Mouse (Mus musculus) MEL (cell line): ENCODE data around the gene 4930432M17Rik. TPM values are rescaled to one million over a fixed set of nuclear protein-coding genes. Genes with fewer than 3 reads are reported as not detected.

Experiments
- DNase-seq: peaks from one replicate; pipeline ENCODE4 v3.0.0; 2011; ENCODE audit warnings: low read depth, low spot score
- H3K27ac ChIP-seq: 2 replicates; pipeline ENCODE4 v1.5.1; 2012; ENCODE audit warnings: low read depth, mild to moderate bottlenecking, control low read depth, low read length, moderate library complexity; ENCODE audit not compliant: control insufficient read depth
- H3K27me3 ChIP-seq, 2 experiments: fragments of 150-350 bp in 1 of 2; sonication (generic) in 1 of 2; 2 replicates each; pipeline ENCODE4 v1.6.1; 2012; ENCODE audit warnings: low read length in 2 of 2, mild to moderate bottlenecking in 2 of 2, improper control_type of control experiment in 1 of 2, moderate library complexity in 1 of 2; ENCODE audit not compliant: insufficient read depth in 2 of 2, control insufficient read depth in 1 of 2
- H3K36me3 ChIP-seq, 2 experiments: 2 replicates each; pipeline ENCODE4 v1.6.1; 2012 to 2014; ENCODE audit warnings: low read length in 2 of 2, improper control_type of control experiment in 1 of 2, inconsistent platforms in 1 of 2, mild to moderate bottlenecking in 1 of 2; ENCODE audit not compliant: insufficient read depth in 2 of 2, control insufficient read depth in 1 of 2
- H3K4me1 ChIP-seq, 2 experiments: fragments of 150-350 bp in 1 of 2; sonication (generic) in 1 of 2; 2 replicates each; pipeline ENCODE4 v1.6.1; 2012; ENCODE audit warnings: low read length in 2 of 2, improper control_type of control experiment in 1 of 2, mild to moderate bottlenecking in 1 of 2; ENCODE audit not compliant: insufficient read depth in 2 of 2, control insufficient read depth in 1 of 2
- H3K4me3 ChIP-seq, 2 experiments: fragments of 150-350 bp in 1 of 2; sonication (generic) in 1 of 2; 2 replicates each; pipeline ENCODE4 v1.5.1; 2012; ENCODE audit warnings: low read depth in 2 of 2, low read length in 2 of 2, mild to moderate bottlenecking in 2 of 2, moderate library complexity in 2 of 2, control low read depth in 1 of 2, improper control_type of control experiment in 1 of 2; ENCODE audit not compliant: control insufficient read depth in 1 of 2, insufficient read depth in 1 of 2
- H3K79me2 ChIP-seq: 2 replicates; pipeline ENCODE4 v1.6.1; 2012; ENCODE audit warnings: mild to moderate bottlenecking, low read length, moderate library complexity; ENCODE audit not compliant: control insufficient read depth, poor library complexity, insufficient read depth
- H3K9ac ChIP-seq: 2 replicates; pipeline ENCODE4 v1.6.1; 2012; ENCODE audit warnings: low read depth, mild to moderate bottlenecking, control low read depth, low read length, moderate library complexity; ENCODE audit not compliant: control insufficient read depth, poor library complexity, severe bottlenecking
- H3K9me3 ChIP-seq: fragments of 150-350 bp; sonication (generic); replicated peaks from 2 replicates; pipeline ENCODE4 v1.6.1; 2012; ENCODE audit warnings: mild to moderate bottlenecking, low read length, improper control_type of control experiment, moderate library complexity; ENCODE audit not compliant: insufficient read depth
- CHD2 ChIP-seq: IDR thresholded peaks from 2 replicates; pipeline ENCODE4 v1.6.1; 2011; ENCODE audit warnings: low read length, improper control_type of control experiment
- E2F4 ChIP-seq: IDR thresholded peaks from 2 replicates; pipeline ENCODE4 v1.6.1; 2011; ENCODE audit warnings: low read depth, low read length, improper control_type of control experiment, borderline replicate concordance
- ELF1 ChIP-seq: IDR thresholded peaks from 2 replicates; pipeline ENCODE4 v1.6.1; 2014; ENCODE audit warnings: low read depth, mild to moderate bottlenecking, inconsistent platforms, low read length, improper control_type of control experiment, moderate library complexity
- EP300 ChIP-seq, 2 experiments: IDR thresholded peaks; 2 replicates each; pipeline ENCODE4 v1.6.1; 2011; ENCODE audit warnings: improper control_type of control experiment in 2 of 2, low read length in 2 of 2, low read depth in 1 of 2, mild to moderate bottlenecking in 1 of 2
- ETS1 ChIP-seq: IDR thresholded peaks from 2 replicates; pipeline ENCODE4 v1.6.1; 2012; ENCODE audit warnings: low read depth, mild to moderate bottlenecking, inconsistent platforms, low read length, improper control_type of control experiment, moderate library complexity
- GATA1 ChIP-seq: IDR thresholded peaks from 2 replicates; pipeline ENCODE4 v1.6.1; 2011; ENCODE audit warnings: low read depth, low read length, improper control_type of control experiment
- JUND ChIP-seq: IDR thresholded peaks from 2 replicates; pipeline ENCODE4 v1.6.1; 2011; ENCODE audit warnings: low read depth, mild to moderate bottlenecking, improper control_type of control experiment, low read length
- KAT2A ChIP-seq: conservative IDR thresholded peaks from 2 replicates; pipeline ENCODE4 v1.6.1; 2012; ENCODE audit warnings: low read depth, low read length, improper control_type of control experiment, inconsistent platforms
- MAFK ChIP-seq: IDR thresholded peaks from 2 replicates; pipeline ENCODE4 v1.6.1; 2011; ENCODE audit warnings: low read depth, mild to moderate bottlenecking, low read length, improper control_type of control experiment, borderline replicate concordance
- MAX ChIP-seq: IDR thresholded peaks from 2 replicates; pipeline ENCODE4 v1.6.1; 2011; ENCODE audit warnings: low read length, improper control_type of control experiment
- MEF2A ChIP-seq: IDR thresholded peaks from 2 replicates; pipeline ENCODE4 v1.6.1; 2014; ENCODE audit warnings: low read depth, mild to moderate bottlenecking, inconsistent platforms, low read length, improper control_type of control experiment; ENCODE audit not compliant: poor library complexity, insufficient replicate concordance, severe bottlenecking; ENCODE audit errors: extremely low read depth
- MXI1 ChIP-seq: IDR thresholded peaks from 2 replicates; pipeline ENCODE4 v1.6.1; 2011; ENCODE audit warnings: mild to moderate bottlenecking, low read depth, low read length, improper control_type of control experiment
- MYB ChIP-seq: IDR thresholded peaks from 2 replicates; pipeline ENCODE4 v1.6.1; 2011; ENCODE audit warnings: mild to moderate bottlenecking, low read depth, low read length, improper control_type of control experiment
- NELFE ChIP-seq: IDR thresholded peaks from 2 replicates; pipeline ENCODE4 v1.6.1; 2011; ENCODE audit warnings: low read depth, low read length, improper control_type of control experiment
- POLR2AphosphoS2 ChIP-seq: IDR thresholded peaks from 2 replicates; pipeline ENCODE4 v1.6.1; 2011; ENCODE audit warnings: low read length, improper control_type of control experiment
- POLR2AphosphoS5 ChIP-seq: IDR thresholded peaks from 2 replicates; pipeline ENCODE4 v1.6.1; 2012; ENCODE audit warnings: low read depth, borderline replicate concordance, mild to moderate bottlenecking, inconsistent platforms, low read length, moderate library complexity, mixed read lengths
- RAD21 ChIP-seq: IDR thresholded peaks from 2 replicates; pipeline ENCODE4 v1.6.1; 2011; ENCODE audit warnings: mild to moderate bottlenecking, low read depth, low read length, improper control_type of control experiment
- RCOR1 ChIP-seq: IDR thresholded peaks from 2 replicates; pipeline ENCODE4 v1.6.1; 2012; ENCODE audit warnings: low read depth, mild to moderate bottlenecking, inconsistent platforms, low read length, improper control_type of control experiment
- SIN3A ChIP-seq: IDR thresholded peaks from 2 replicates; pipeline ENCODE4 v1.6.1; 2012; ENCODE audit warnings: low read length, improper control_type of control experiment, inconsistent platforms
- TAL1 ChIP-seq: IDR thresholded peaks from 2 replicates; pipeline ENCODE4 v1.6.1; 2012; ENCODE audit warnings: mild to moderate bottlenecking, inconsistent platforms, low read length, moderate library complexity, mixed read lengths
- ZMIZ1 ChIP-seq: IDR thresholded peaks from 2 replicates; pipeline ENCODE4 v1.6.1; 2012; ENCODE audit warnings: low read depth, mild to moderate bottlenecking, inconsistent platforms, low read length, improper control_type of control experiment, moderate library complexity
- polyA plus RNA-seq, 2 experiments: library from polyadenylated mRNA; stranded (reverse) in 1 of 2; unstranded in 1 of 2; fragments of >175 nt in 1 of 2; fragments of >200 nt in 1 of 2; gene quantifications; 2 replicates each; pipeline versions ENCODE4 v1.2.1 to v1.2.4; 2012; ENCODE audit warnings: low replicate concordance in 2 of 2, low read depth in 1 of 2; ENCODE audit not compliant: insufficient read length in 2 of 2, insufficient read depth in 1 of 2, missing spikeins in 1 of 2
- total RNA-seq: library from RNA; depleted of rRNA; stranded (reverse); fragments of 300-350 nt; gene quantifications from 2 replicates; pipeline ENCODE4 v1.2.3, GENCODE M21; 2012

4930432M17Rik gene
- total and polyA plus RNA-seq, 3 experiments = not detected

- TF ChIP-seq NELFE (no peak), KAT2A (no peak), ETS1 (no peak), RCOR1 (no peak)
Observed at GRCm38 (mm10) chr3:121722971-121723844, 52.6 kb downstream of the 4930432M17Rik start, which contains the start of gene F3 (continued).

GRCm38 (mm10) chr3:121723968-121724524 lies 53.5 kb downstream of the 4930432M17Rik start:
- DNase-seq = no peak
- Histone ChIP-seq H3K9me3 (no peaks in the 10 kb centered on the region), H3K79me2 (no peaks in the 10 kb centered on the region), H3K4me1 (no peaks in the 10 kb centered on the region), H3K4me3 (no peak overlapping the region), H3K9ac (no peak overlapping the region), H3K36me3 (no peaks in the 10 kb centered on the region), H3K27me3 (no peaks in the 10 kb centered on the region)
- TF ChIP-seq KAT2A = no peak
- no peak for TF ChIP-seq SIN3A
- TF ChIP-seq RAD21 = no peak
- TF ChIP-seq MYB = no peak
- TF ChIP-seq POLR2AphosphoS2 = no peak
- no peak for TF ChIP-seq ZMIZ1
- no peak for TF ChIP-seq JUND
- TF ChIP-seq POLR2AphosphoS5 = no peak
- TF ChIP-seq GATA1 = no peak
- TF ChIP-seq MEF2A = no peak
- no peak for TF ChIP-seq TAL1
- no peak for TF ChIP-seq NELFE
- TF ChIP-seq ELF1 = no peak
- no peak for TF ChIP-seq EP300 (IDR thresholded peaks at IDR 0.05; ENCODE audit: low read depth in 1 of 2, low read length in 2 of 2)
- no peak for TF ChIP-seq MAX
- no peak for TF ChIP-seq MXI1
- TF ChIP-seq RCOR1 = no peak
- no peak for TF ChIP-seq CHD2
- TF ChIP-seq MAFK = no peak
- TF ChIP-seq E2F4 = no peak
- TF ChIP-seq, all 39 proteins: peak for 0
- H3K27ac ChIP-seq = no peak overlapping the region
